Mouse (Mus musculus) v-Abl transformed pro-B cells (cell line): ENCODE results near the gene Ugt1a9.
"Not testable (repeated sequence)": the region's sequence is repeated elsewhere in the genome, so short reads cannot be mapped to it uniquely, and the experiment has no call there.

Source experiments
- in situ Hi-C, 2 experiments: fragments of 400-800 bp; cut with MboI; formaldehyde crosslinking; loops; one replicate each; pipeline ENCODE4 v1.15.1; 2025; ENCODE audit not compliant: unreplicated experiment in 2 of 2

Gene Ugt1a9

DNA sequence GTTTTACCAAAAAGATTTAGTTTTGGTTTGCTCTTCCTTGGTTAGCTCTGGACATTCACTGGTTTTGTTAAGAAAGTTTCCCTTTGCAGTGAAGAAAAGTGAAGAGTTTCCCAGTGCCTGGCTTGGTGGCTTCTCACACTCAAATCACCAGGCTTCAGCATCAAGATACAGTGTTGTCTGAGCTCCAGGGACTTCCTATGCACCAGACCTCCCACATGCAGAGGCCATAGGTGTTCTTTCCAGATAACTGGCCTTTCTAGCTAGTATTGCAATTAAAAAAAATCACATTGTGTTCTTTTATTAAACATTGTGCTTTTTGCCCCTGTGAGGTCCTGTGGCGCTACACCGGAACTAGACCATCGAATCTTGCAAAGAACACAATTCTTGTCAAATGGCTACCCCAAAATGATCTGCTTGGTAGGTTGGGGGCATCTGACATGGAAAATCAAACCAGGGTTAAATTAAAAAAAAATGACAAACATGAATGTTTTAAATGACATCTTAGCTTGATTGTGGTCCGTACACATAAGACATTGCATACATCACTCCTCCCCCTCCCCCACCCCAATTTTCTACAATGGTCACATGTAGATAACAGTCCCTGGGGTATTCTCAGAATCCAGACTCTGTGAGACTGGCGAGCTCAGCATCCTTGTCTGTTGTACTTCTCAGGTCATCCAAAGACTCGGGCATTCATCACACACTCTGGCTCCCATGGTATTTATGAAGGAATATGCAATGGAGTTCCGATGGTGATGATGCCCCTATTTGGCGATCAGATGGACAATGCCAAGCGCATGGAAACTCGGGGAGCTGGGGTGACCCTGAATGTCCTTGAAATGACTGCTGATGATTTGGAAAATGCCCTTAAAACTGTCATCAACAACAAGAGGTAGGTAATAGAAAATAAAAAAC lies 145.1 kb downstream of the Ugt1a9 start:
- in situ Hi-C loops = no loop called here

DNA sequence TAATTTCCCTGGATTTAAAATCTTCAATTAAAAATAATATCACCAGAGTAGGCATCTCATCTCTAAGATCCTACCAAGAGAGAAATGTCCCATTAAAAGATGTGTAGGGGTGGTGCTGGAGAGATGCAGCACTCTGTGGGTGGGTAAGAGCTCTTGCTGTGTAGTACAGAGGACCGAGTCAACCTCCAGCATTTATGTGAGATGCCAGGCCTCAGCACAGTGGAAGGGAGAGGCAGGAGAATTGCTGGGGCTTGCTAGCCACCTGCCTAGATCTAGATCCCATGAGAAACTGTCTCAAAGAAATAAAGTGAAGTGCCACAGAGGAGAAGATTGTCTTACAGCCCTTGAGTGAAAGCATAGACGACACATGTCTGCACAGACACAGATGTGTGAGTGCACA lies 146.0 kb downstream of the Ugt1a9 start:
- in situ Hi-C loops = no loop called here

DNA sequence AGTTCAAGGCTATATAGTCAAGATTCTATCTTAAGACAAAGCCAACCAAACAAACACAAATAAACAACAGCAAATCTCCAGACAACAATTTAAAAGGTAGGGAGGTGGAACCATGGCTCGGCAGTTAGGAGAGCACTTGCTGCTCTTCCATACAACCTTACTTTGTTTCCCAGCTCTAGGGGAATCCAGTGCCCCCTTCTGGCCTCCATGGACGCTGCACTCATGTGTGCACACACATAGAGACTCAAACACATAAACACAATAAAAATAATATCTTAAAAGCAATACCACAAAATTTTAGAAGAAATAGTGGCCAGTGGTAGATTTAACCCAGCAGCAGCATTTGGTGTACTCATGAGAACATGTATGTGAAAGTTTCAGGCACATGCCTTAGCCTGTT lies 146.5 kb downstream of the Ugt1a9 start:
- in situ Hi-C loops = no loop called here

DNA sequence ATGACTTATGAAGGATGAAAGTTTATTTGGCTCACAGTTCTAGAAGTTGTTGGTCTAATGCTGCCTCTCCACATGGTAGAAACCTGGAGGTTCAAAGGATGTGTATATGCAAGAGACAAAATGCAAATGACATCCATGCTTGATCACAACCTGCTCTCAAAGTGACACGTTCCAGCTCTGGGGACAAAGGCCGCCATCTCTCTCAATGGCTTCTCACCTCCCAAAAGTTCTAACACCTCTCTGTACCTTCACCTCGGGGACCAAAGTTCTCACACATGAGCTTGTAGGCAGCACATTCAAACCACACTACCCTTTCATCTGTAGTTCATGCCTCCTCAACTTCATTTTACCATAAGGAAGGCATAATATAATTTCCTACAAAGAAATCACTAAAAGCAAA lies 147.0 kb downstream of the Ugt1a9 start:
- in situ Hi-C loops = no loop called here

DNA sequence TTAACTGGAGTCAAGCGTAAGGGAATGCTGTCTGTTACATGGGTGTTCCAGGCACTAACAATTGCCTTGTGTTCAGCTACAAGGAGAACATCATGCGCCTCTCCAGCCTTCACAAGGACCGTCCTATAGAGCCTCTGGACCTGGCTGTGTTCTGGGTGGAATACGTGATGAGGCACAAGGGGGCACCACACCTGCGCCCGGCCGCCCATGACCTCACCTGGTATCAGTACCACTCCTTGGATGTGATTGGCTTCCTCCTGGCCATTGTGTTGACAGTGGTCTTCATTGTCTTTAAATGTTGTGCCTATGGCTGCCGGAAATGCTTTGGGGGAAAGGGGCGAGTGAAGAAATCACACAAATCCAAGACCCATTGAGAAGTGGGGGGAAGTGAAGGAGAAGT lies 147.5 kb downstream of the Ugt1a9 start:
- in situ Hi-C loops = no loop called here

DNA sequence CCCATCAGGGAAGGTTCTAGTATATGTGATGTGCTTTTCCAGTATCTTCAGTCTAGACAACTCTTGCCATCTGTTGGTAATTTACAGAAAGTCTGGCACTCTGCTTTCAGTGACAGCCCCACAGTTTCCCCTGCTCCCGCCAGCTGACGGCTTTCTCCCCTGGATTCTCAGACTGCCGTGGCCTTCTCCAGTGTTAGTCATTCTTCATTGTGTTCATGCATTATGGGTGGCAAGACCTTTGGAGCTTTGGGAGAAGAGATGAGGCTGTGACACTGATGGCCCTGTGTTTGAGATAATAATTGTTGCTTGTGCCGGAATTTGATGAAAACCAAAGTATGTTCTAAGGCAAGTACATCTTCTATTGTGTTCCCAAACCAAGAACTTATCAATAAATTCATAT lies 148.0 kb downstream of the Ugt1a9 start:
- in situ Hi-C loops = no loop called here

DNA sequence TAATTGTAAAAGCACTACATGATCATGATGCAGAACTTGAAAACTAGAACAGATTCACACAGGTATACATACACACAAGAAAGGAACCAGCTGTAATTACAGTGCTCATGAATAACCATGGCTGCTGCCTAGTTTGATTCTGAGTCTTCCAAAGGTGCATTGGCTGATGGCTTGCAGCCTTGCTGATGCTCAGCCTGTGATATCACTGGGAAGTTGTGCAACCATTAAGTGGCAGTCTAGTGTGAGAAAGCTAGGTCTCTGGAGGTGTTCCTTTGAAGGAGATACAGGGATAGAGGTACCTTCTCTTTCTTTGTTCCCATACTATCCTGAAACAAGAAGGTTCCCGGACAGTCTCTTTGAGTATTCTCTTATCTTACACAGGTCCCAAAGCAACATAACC lies 148.5 kb downstream of the Ugt1a9 start:
- in situ Hi-C loops = no loop called here

DNA sequence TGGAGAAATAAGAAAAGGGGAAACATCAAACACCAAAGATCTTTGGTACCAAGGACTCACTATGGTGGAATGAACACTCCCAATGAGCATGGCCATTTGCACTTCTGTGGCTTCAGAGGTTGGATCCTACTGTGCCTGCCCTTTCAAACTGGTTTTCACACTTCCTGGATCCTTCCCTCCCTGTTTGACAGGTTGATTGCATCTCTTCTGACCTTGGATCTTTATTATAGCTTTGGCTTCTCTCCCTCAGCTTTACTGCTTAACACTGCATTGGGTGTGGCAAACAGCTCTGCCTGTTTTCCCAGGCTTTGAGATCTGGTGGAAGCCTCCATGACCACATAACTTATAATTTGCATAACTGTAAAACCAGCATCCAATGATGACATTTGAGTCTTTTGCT lies 149.7 kb downstream of the Ugt1a9 start:
- in situ Hi-C loops = no loop called here

DNA sequence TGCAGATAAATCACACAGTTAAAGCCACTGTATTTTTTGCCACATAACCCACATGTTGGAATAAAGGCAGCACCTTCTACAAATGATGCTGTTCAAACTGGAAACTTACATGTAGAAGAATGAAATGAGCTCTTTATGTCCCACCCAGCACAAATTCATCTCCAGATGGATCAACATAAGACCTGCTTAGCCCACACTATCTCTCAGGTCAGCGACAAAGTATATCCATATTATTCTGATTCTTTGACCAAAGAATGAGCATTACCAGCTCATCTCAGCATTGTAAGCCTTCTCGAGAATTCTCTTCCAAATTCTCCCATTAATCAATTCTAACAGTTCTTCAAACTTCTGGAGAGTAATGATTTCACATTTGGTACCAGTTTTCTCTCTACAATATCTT lies 151.6 kb downstream of the Ugt1a9 start:
- in situ Hi-C loops = no loop called here

DNA sequence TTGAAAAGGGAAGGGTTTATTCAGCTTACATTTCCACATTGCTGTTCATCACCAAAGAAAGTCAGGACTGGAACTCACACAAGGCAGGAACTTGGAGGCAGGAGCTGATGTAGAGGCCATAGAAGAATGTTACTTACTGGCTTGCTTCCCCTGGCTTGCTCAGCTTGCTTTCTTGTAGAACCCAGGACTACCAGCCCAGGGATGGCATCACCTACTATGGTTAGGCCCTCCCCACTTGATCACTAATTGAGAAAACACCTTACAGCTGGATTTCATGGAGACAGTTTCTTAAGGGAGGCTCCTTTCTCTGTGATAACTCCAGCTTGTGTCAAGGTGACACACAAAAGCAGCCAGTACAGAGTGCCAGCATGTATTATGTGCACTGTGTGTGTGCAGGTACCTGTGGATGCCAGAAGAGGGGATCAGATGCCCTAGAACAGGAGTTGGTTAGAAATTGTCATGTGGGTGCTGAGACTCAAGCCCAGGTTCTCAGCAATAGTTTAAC lies 152.5 kb downstream of the Ugt1a9 start:
- in situ Hi-C loops = not testable (repeated sequence)

DNA sequence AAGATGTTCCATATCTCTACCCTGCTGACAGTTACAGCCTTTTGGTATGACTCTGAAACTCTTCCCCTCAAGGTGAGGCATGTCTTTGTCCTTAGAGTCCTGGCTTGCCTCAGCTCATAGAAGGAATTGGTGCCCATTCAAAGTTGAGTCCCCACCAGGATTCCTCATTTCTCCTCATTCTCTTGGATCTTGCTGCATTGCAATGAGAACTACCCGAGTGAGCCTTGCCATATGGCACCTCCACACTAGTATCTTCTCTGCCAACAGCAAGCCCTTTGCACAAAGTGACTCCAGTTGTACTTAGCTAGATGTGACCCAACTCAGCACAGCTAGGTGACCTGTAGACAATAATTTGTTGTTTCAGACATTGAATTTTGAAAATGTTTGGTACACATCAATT lies 153.0 kb downstream of the Ugt1a9 start:
- in situ Hi-C loops = no loop called here

DNA sequence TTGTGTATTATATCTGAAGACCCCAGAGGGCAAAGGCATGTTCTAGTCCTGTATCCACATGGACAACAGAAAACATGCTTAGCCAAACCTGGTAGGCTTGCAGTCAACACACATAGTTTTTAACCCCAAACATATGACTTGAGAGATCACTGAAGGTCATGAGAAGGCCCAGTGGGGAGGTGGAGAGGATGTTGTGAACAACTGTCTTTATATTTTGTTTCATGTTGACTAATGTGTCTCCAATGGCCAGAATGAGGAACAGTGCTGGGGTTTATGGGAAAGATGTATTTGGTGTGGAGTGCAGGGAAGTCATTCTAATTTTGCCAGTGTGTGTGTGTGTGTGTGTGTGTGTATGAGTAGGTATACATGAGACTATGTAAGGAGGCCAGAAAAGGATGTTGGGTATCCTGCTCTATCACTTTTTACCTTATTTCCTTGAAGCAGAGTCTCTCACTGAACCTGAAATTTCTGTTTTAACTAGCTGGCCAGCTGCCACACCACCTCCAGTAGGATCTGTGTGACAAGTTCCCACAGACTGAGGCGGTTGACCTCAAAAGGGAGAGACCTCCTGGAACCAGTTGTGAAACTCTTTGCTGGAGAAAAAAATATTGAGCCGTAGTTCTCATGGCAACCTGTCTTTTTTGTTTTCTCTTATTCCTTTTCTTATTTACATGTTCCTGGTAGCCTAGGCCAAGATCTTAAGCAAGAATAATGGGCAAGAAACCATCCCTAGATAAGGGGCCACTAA lies 153.6 kb downstream of the Ugt1a9 start:
- in situ Hi-C loops = no loop called here

DNA sequence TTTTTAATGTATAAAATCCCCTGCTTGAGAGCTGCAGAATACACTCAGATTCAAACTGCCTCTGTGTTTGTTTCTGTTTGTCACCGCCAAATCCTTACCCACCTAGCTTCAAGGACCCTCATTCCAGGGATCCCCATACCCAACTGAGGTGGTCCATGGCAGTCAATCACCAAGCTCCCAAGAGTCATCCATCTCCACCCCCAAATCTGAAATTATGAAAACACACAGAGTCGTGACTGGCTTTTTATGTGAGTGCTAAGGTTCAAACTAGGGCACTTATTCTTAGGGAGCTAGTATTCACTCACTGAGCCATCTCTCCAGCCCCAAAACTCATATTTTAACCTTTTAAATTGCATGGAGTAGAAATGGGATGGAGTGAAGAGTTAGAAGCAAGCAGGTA lies 154.7 kb downstream of the Ugt1a9 start:
- in situ Hi-C loops = not testable (repeated sequence)

DNA sequence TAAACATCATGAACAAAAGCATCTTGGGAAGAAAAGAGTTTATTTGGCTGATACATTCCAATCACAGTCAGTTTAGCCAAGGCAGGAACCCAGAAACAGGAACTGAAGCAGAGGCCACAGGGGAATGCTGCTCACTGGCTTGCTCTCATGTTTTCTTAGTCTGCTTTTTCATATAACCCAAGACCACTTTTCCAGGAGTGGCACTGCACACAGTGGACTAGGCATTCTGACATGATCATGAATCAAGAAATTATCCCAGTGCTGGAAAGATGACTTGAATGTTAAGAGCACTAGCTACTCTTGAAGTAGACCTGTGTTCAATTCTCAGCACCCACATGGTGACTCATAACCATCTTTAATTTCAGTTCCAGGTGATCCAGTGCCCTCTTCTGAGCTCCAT lies 155.1 kb downstream of the Ugt1a9 start:
- in situ Hi-C loops = no loop called here

DNA sequence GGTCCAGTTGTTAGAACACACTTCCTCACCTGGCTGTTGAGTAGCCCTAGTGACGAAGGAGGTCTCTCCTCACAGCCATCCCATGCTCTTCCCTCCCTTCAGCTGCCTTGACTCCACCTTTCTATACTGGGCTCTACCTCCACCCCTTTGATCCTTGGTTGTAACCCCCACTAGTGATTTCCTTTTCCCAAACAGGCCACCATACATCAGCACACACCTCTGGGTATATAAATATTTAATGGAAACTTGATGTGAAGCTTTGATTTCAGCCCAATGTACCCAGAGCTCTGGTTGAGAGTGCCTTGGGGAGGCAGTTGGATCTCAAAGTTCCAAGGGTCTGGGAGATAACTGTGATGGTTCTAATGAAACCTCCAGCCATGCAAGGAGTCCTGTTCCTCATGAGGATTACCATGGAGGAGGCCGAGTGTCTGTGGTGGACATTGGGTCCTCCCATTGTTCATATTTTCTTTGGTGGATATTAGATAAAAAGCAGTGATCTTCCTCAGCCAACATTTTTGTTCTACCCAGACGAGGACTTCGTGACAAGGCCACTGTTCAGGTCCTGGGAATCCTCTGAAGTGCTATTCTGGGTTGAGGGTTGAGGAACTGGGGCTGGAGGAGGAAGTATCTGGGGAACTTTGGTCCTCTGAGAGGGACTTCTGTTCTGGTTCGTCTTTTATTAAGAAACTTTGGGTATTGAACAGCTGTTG lies 156.2 kb downstream of the Ugt1a9 start, which contains the start of gene Mroh2a:
Mroh2a (plus strand) TSS at position 317 of the 710 bp plus-strand sequence.
- in situ Hi-C loops = no loop called here

DNA sequence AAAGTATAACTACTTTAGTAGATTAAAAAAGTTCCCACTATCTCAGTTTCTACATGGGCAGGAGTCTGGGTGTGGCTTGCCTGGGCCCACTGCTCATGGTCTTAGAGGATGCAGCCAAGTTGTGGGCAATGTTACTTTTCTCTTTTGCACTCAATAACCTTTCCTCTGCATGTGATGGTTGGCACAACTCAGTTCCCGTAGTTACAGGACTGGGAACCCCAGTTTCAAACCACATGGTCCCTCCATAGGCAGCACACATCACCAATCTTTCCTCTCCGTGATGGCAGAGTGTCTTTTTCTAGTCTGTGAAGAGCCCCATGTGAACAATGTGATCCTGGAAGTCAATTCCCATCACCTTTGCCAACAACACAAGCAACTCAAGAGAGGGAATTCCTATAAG lies 156.9 kb downstream of the Ugt1a9 start:
- in situ Hi-C loops = no loop called here

DNA sequence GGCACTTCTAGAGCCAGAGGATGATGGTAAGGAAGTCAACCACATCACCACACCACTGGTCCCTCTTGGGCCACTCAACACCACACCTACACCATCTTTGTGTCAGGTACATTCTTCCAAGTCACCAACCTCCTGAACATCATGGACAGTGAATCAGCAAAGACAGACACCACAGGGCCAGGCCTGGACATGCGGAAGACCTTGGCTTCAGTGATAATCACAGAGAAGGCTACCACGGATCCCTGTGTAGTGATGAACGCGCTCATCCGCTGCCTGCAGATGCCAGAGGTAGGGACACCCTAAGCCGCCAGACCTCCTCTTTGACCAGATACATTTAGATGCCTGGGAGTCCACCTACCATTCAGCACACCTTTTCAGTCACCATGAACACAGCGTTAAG lies 157.5 kb downstream of the Ugt1a9 start:
- in situ Hi-C loops = no loop called here

DNA sequence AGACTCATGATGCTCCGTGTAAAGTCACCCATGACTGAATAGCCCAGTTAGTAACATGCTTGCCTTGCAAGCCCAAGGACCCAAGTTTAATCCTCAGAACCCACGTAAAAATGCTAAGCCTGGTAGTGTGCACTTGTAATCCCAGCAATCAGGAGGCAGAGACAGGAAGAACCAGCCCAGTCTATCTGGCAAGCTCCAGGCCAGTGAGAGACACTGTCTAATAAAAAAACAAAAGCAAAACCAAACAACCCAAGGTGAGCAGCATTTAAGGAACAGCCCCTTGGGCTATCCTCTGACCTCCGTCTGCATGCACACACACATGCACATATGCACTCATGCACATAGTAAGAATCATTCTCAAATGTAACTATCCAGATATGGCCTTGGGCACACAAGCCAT lies 159.0 kb downstream of the Ugt1a9 start:
- in situ Hi-C loops = no loop called here

DNA sequence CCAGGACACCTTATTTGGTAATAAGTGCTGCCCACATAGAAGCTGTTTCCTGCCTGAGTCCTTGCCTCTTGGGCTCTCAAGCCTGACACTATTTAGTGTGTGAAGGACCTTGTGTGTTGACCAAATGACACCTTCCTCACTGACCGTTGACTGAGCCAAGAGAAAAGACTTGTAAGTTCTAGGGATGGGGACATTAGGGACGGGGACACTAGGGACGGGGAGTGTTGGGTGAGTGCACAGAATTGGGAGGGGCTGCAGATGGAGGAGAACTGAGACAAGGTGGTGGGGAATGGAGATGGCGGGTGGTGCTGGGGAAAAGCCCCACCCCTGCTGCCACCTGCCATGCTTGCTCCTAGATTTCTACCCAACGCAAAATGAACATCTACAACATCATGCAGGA lies 159.4 kb downstream of the Ugt1a9 start:
- in situ Hi-C loops = no loop called here

DNA sequence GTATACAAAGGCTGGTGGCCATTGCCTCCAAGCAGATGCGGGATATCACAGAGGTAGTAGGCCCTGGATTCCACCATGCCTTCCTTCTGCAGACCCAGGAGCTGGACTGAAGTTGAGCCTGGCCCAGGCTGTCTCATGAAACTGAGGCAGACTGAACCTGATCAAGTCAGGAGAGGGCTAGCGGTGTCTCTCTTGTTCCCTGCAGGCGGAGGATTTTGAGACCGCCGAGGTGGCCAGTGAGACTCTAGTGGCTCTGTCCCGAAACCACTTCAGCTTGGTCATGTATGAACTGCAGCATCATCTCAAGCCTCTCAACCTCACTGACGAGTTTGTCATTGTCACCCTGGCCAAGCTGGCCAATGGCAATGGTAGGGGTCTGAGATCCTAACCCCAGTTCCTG lies 159.8 kb downstream of the Ugt1a9 start:
- in situ Hi-C loops = no loop called here
